Mouse (Mus musculus): ENCODE results near the gene Ccnl2. TPM values are rescaled to one million over a fixed set of nuclear protein-coding genes. Genes with fewer than 3 reads are reported as not detected.

Ccnl2 gene
- polyA plus RNA-seq, 1 experiment from 2014 or later = 256 TPM

DNA sequence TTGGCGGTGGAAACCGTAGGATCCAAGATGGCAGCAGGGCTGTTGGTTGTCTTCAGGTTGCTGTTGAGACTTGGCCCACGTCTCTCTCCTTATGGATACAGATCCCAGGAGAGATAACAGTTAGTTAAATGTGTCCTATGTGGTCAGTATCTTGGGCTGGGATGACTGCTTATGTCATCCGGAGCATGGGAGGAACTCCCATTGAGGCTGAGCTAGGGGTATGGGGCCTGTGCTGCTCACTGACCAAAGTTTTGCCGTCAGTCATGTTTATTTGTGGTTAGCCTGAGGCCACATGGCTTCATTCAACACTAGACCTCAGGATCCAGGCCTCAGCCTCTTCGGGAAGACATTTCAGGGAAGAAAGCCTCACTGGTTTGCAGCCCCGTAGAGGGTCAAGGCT lies 59.1 kb downstream of the Ccnl2 start:
- Histone ChIP-seq H3K4me2 (no peak overlapping the region), H3K4me1 (replicated peaks) (peaks cover 21% of the 10 kb centered on the region), H3K9me3 (no peaks in the 10 kb centered on the region), H3K27ac (no peak overlapping the region), H3K27me3 (no peaks in the 10 kb centered on the region), H3K36me3 (peaks cover 59% of the 10 kb centered on the region), H3K9ac (replicated peaks) (no peak overlapping the region), H3K4me3 (replicated peaks) (no peak overlapping the region)
- 91% methylated on average over 7 of the region's 7 CpGs for WGBS
- ATAC-seq (ENCODE audit: insufficient number of reproducible peaks, insufficient read depth, low FRiP score, low TSS enrichment, low read depth) = no peak

Small RNA genes within 50 kb of the gene (microRNA-seq; reads per million reads assigned to microRNA genes)
- gene Gm27743 = not detected

Other genes with a start within 250 kb of the Ccnl2 start
- 10.9 and 11.6 TPM in 2 replicates for gene Slc35e2, start 211.1 kb upstream of the Ccnl2 start, polyA plus RNA-seq (2016; fragmentation: Nextera tagmentation; extraction: Ambion mirVana)
- 78.4 and 82.4 TPM in 2 replicates for gene Cdk11b, start 187.6 kb upstream of the Ccnl2 start, polyA plus RNA-seq (2016; fragmentation: Nextera tagmentation; extraction: Ambion mirVana)
- not detected in 2 replicates for gene Gm10563, start 167.1 kb upstream of the Ccnl2 start, polyA plus RNA-seq (2016; fragmentation: Nextera tagmentation; extraction: Ambion mirVana)
- gene Mmp23, start 159.1 kb upstream of the Ccnl2 start, polyA plus RNA-seq (2016; fragmentation: Nextera tagmentation; extraction: Ambion mirVana) = 16.0 and 16.3 TPM in 2 replicates
- 36.5 and 37.2 TPM in 2 replicates for gene Mib2, start 143.3 kb upstream of the Ccnl2 start, polyA plus RNA-seq (2016; fragmentation: Nextera tagmentation; extraction: Ambion mirVana)
- gene Fndc10, start 118.1 kb upstream of the Ccnl2 start, polyA plus RNA-seq (2016; fragmentation: Nextera tagmentation; extraction: Ambion mirVana) = 9.3 and 11.2 TPM in 2 replicates
- gene Ssu72, start 107.7 kb upstream of the Ccnl2 start, polyA plus RNA-seq (2016; fragmentation: Nextera tagmentation; extraction: Ambion mirVana) = 143 and 145 TPM in 2 replicates
- 1.4 and 1.6 TPM in 2 replicates for gene Tmem240, start 77.7 kb upstream of the Ccnl2 start, polyA plus RNA-seq (2016; fragmentation: Nextera tagmentation; extraction: Ambion mirVana)
- 104 and 108 TPM in 2 replicates for gene Atad3a, start 51.4 kb upstream of the Ccnl2 start, polyA plus RNA-seq (2016; fragmentation: Nextera tagmentation; extraction: Ambion mirVana)
- gene Vwa1, start 37.8 kb upstream of the Ccnl2 start, polyA plus RNA-seq (2016; fragmentation: Nextera tagmentation; extraction: Ambion mirVana) = 8.3 and 8.8 TPM in 2 replicates
- gene Tmem88b, start 26.6 kb upstream of the Ccnl2 start, polyA plus RNA-seq (2016; fragmentation: Nextera tagmentation; extraction: Ambion mirVana) = 0.50 and 0.91 TPM in 2 replicates
- gene Ankrd65, start 22.1 kb upstream of the Ccnl2 start, polyA plus RNA-seq (2016; fragmentation: Nextera tagmentation; extraction: Ambion mirVana) = 0.18 TPM in 1 of 2 replicates, not detected in the other
- gene Mrpl20, start 9.6 kb upstream of the Ccnl2 start, polyA plus RNA-seq (2016; fragmentation: Nextera tagmentation; extraction: Ambion mirVana) = 217 and 228 TPM in 2 replicates
- gene Aurkaip1, start 18.8 kb downstream of the Ccnl2 start, polyA plus RNA-seq (2016; fragmentation: Nextera tagmentation; extraction: Ambion mirVana) = 146 and 151 TPM in 2 replicates
- gene Mxra8, start 27.2 kb downstream of the Ccnl2 start, polyA plus RNA-seq (2016; fragmentation: Nextera tagmentation; extraction: Ambion mirVana) = 44.9 and 62.1 TPM in 2 replicates
- gene Dvl1, start 34.9 kb downstream of the Ccnl2 start, polyA plus RNA-seq (2016; fragmentation: Nextera tagmentation; extraction: Ambion mirVana) = 5.5 and 14.7 TPM in 2 replicates
- 0.39 and 0.74 TPM in 2 replicates for gene Tas1r3, start 50.9 kb downstream of the Ccnl2 start, polyA plus RNA-seq (2016; fragmentation: Nextera tagmentation; extraction: Ambion mirVana)
- 13.6 and 14.2 TPM in 2 replicates for gene Cptp, start 57.0 kb downstream of the Ccnl2 start, polyA plus RNA-seq (2016; fragmentation: Nextera tagmentation; extraction: Ambion mirVana)
- 82.0 and 82.9 TPM in 2 replicates for gene Ints11, start 57.1 kb downstream of the Ccnl2 start, polyA plus RNA-seq (2016; fragmentation: Nextera tagmentation; extraction: Ambion mirVana)
- 45.4 and 48.5 TPM in 2 replicates for gene Pusl1, start 79.3 kb downstream of the Ccnl2 start, polyA plus RNA-seq (2016; fragmentation: Nextera tagmentation; extraction: Ambion mirVana)
- 18.4 and 25.5 TPM in 2 replicates for gene Acap3, start 79.3 kb downstream of the Ccnl2 start, polyA plus RNA-seq (2016; fragmentation: Nextera tagmentation; extraction: Ambion mirVana)
- 165 and 169 TPM in 2 replicates for gene Ube2j2, start 131.3 kb downstream of the Ccnl2 start, polyA plus RNA-seq (2016; fragmentation: Nextera tagmentation; extraction: Ambion mirVana)
- gene C1qtnf12, start 149.8 kb downstream of the Ccnl2 start, polyA plus RNA-seq (2016; fragmentation: Nextera tagmentation; extraction: Ambion mirVana) = 27.1 and 31.6 TPM in 2 replicates
- gene B3galt6, start 180.2 kb downstream of the Ccnl2 start, polyA plus RNA-seq (2016; fragmentation: Nextera tagmentation; extraction: Ambion mirVana) = 16.1 and 16.8 TPM in 2 replicates
- 131 and 139 TPM in 2 replicates for gene Sdf4, start 180.4 kb downstream of the Ccnl2 start, polyA plus RNA-seq (2016; fragmentation: Nextera tagmentation; extraction: Ambion mirVana)
- 0.84 and 0.92 TPM in 2 replicates for gene Tnfrsf4, start 201.4 kb downstream of the Ccnl2 start, polyA plus RNA-seq (2016; fragmentation: Nextera tagmentation; extraction: Ambion mirVana)
- 1.8 and 1.9 TPM in 2 replicates for gene Tnfrsf18, start 213.7 kb downstream of the Ccnl2 start, polyA plus RNA-seq (2016; fragmentation: Nextera tagmentation; extraction: Ambion mirVana)
- gene Ttll10, start 246.9 kb downstream of the Ccnl2 start, polyA plus RNA-seq (2016; fragmentation: Nextera tagmentation; extraction: Ambion mirVana) = 0.58 and 1.3 TPM in 2 replicates

Data from limb, embryonic 12.5 days (tissue).